Mouse (Mus musculus): ENCODE measurements around the gene 1700020D05Rik. TPM values are rescaled to one million over a fixed set of nuclear protein-coding genes. Genes with fewer than 3 reads are reported as not detected.
"Not testable (repeated sequence)": the region's sequence is repeated elsewhere in the genome, so short reads cannot be mapped to it uniquely, and the experiment has no call there.

The 1700020D05Rik gene
- polyA plus RNA-seq, 1 experiment from 2014 or later = not detected

- Histone ChIP-seq H3K4me2 (replicated peaks; ENCODE audit: low read depth, low read length) (no peak overlapping the region), H3K9me3 (ENCODE audit: control insufficient read depth, low read length) (no peaks in the 10 kb centered on the region), H3K4me3 (ENCODE audit: low read length) (no peak overlapping the region), H3K27ac (ENCODE audit: low read depth, low read length) (no peak overlapping the region), H3K36me3 (ENCODE audit: control insufficient read depth, insufficient read depth, low read length) (peaks cover 23% of the 10 kb centered on the region), H3K4me1 (ENCODE audit: control insufficient read depth, insufficient read depth, low read length) (no peaks in the 10 kb centered on the region), H3K9ac (ENCODE audit: low read depth, low read length) (no peak overlapping the region), H3K27me3 (ENCODE audit: control insufficient read depth, insufficient read depth, low read length) (no peaks in the 10 kb centered on the region)
- ATAC-seq (ENCODE audit: low FRiP score, low TSS enrichment) = no peak
- 86% methylated on average over 2 of the region's 2 CpGs for WGBS
Observed at GRCm38 (mm10) chr19:5500330-5500875, 3.2 kb downstream of the 1700020D05Rik start.

GRCm38 (mm10) chr19:5496052-5496370, 7.6 kb downstream of the 1700020D05Rik start:
- no peaks in the 10 kb centered on the region for H3K9me3 ChIP-seq (ENCODE audit: control insufficient read depth, low read length)
- no peak for ATAC-seq (ENCODE audit: low FRiP score, low TSS enrichment)
- 87% methylated on average over 16 of the region's 16 CpGs for WGBS
- H3K4me3 ChIP-seq (ENCODE audit: low read length) = no peak overlapping the region
- H3K9ac ChIP-seq (ENCODE audit: low read depth, low read length) = no peak overlapping the region
- no peak overlapping the region for H3K27ac ChIP-seq (ENCODE audit: low read depth, low read length)
- no peak overlapping the region for H3K4me2 ChIP-seq (replicated peaks; ENCODE audit: low read depth, low read length)
- peaks cover 53% of the 10 kb centered on the region for H3K36me3 ChIP-seq (ENCODE audit: control insufficient read depth, insufficient read depth, low read length)
- H3K27me3 ChIP-seq (ENCODE audit: control insufficient read depth, insufficient read depth, low read length) = no peaks in the 10 kb centered on the region
- peaks cover 12% of the 10 kb centered on the region; the same call in 1 of the 2 replicates for H3K4me1 ChIP-seq (ENCODE audit: control insufficient read depth, insufficient read depth, low read length)

GRCm38 (mm10) chr19:5495353-5496051, 8.1 kb downstream of the 1700020D05Rik start:
- H3K4me2 ChIP-seq (replicated peaks; ENCODE audit: low read depth, low read length) = no peak overlapping the region
- H3K9me3 ChIP-seq (ENCODE audit: control insufficient read depth, low read length) = no peaks in the 10 kb centered on the region
- no peak overlapping the region for H3K4me3 ChIP-seq (ENCODE audit: low read length)
- H3K27ac ChIP-seq (ENCODE audit: low read depth, low read length) = no peak overlapping the region
- peaks cover 53% of the 10 kb centered on the region for H3K36me3 ChIP-seq (ENCODE audit: control insufficient read depth, insufficient read depth, low read length)
- H3K9ac ChIP-seq (ENCODE audit: low read depth, low read length) = no peak overlapping the region
- WGBS = 85% methylated on average over 12 of the region's 12 CpGs
- H3K4me1 ChIP-seq (ENCODE audit: control insufficient read depth, insufficient read depth, low read length) = peaks cover 12% of the 10 kb centered on the region; the same call in 1 of the 2 replicates
- no peak for ATAC-seq (ENCODE audit: low FRiP score, low TSS enrichment)
- no peaks in the 10 kb centered on the region for H3K27me3 ChIP-seq (ENCODE audit: control insufficient read depth, insufficient read depth, low read length)

DNA sequence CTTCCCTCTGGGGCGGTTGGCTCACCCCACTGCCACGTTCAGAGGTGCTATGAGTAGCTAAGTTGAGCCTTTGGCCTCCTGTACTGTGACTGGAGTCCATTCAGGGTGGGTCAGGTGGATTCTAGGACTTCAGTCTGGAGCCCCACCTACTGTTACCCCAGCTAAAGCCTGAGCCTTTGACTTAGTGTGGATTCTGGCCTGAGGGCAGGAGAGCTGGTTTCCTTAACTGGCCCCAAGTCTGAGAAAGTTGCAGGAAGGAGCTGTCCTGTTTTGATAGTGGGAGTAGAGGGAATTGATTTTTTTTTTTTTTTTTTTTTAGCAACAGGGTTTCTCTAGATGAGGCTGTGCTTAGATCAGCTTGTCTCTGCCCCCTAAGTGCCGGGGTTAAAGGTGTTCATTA, 9.3 kb downstream of the 1700020D05Rik start:
- H3K36me3 ChIP-seq (ENCODE audit: control insufficient read depth, insufficient read depth, low read length) = peaks cover 53% of the 10 kb centered on the region
- no peaks in the 10 kb centered on the region for H3K27me3 ChIP-seq (ENCODE audit: control insufficient read depth, insufficient read depth, low read length)
- no peak for ATAC-seq (ENCODE audit: low FRiP score, low TSS enrichment)
- no peak overlapping the region for H3K27ac ChIP-seq (ENCODE audit: low read depth, low read length)
- no peak overlapping the region for H3K4me2 ChIP-seq (replicated peaks; ENCODE audit: low read depth, low read length)
- WGBS = 71% methylated on average over 3 of the region's 3 CpGs
- H3K4me3 ChIP-seq (ENCODE audit: low read length) = no peak overlapping the region
- no peak overlapping the region for H3K9ac ChIP-seq (ENCODE audit: low read depth, low read length)
- peaks cover 12% of the 10 kb centered on the region; the same call in 1 of the 2 replicates for H3K4me1 ChIP-seq (ENCODE audit: control insufficient read depth, insufficient read depth, low read length)
- H3K9me3 ChIP-seq (ENCODE audit: control insufficient read depth, low read length) = no peaks in the 10 kb centered on the region

- ATAC-seq (ENCODE audit: low FRiP score, low TSS enrichment); H3K4me2 ChIP-seq (replicated peaks; ENCODE audit: low read depth, low read length); H3K9me3 ChIP-seq (ENCODE audit: control insufficient read depth, low read length); H3K27me3 ChIP-seq (ENCODE audit: control insufficient read depth, insufficient read depth, low read length); H3K9ac ChIP-seq (ENCODE audit: low read depth, low read length); H3K27ac ChIP-seq (ENCODE audit: low read depth, low read length): not testable (repeated sequence)
- Histone ChIP-seq H3K4me1 (ENCODE audit: control insufficient read depth, insufficient read depth, low read length) (peaks cover 12% of the 10 kb centered on the region; the same call in 1 of the 2 replicates), H3K36me3 (ENCODE audit: control insufficient read depth, insufficient read depth, low read length) (peaks cover 53% of the 10 kb centered on the region), H3K4me3 (ENCODE audit: low read length) (peak overlapping the region; percentile 8; the same call in 1 of the 2 replicates)
- 47% methylated on average over 9 of the region's 9 CpGs for WGBS
Observed at GRCm38 (mm10) chr19:5493301-5493721, 10.3 kb downstream of the 1700020D05Rik start.

- Histone ChIP-seq H3K36me3 (ENCODE audit: control insufficient read depth, insufficient read depth, low read length) (peaks cover 52% of the 10 kb centered on the region), H3K4me2 (replicated peaks; ENCODE audit: low read depth, low read length) (no peak overlapping the region), H3K9me3 (ENCODE audit: control insufficient read depth, low read length) (no peaks in the 10 kb centered on the region), H3K4me3 (ENCODE audit: low read length) (no peak overlapping the region), H3K9ac (ENCODE audit: low read depth, low read length) (no peak overlapping the region), H3K27ac (ENCODE audit: low read depth, low read length) (no peak overlapping the region), H3K27me3 (ENCODE audit: control insufficient read depth, insufficient read depth, low read length) (no peaks in the 10 kb centered on the region), H3K4me1 (ENCODE audit: control insufficient read depth, insufficient read depth, low read length) (peaks cover 12% of the 10 kb centered on the region; the same call in 1 of the 2 replicates)
- 82% methylated on average over 4 of the region's 4 CpGs for WGBS
- no peak for ATAC-seq (ENCODE audit: low FRiP score, low TSS enrichment)
Observed at GRCm38 (mm10) chr19:5492641-5493040, 10.9 kb downstream of the 1700020D05Rik start.

DNA sequence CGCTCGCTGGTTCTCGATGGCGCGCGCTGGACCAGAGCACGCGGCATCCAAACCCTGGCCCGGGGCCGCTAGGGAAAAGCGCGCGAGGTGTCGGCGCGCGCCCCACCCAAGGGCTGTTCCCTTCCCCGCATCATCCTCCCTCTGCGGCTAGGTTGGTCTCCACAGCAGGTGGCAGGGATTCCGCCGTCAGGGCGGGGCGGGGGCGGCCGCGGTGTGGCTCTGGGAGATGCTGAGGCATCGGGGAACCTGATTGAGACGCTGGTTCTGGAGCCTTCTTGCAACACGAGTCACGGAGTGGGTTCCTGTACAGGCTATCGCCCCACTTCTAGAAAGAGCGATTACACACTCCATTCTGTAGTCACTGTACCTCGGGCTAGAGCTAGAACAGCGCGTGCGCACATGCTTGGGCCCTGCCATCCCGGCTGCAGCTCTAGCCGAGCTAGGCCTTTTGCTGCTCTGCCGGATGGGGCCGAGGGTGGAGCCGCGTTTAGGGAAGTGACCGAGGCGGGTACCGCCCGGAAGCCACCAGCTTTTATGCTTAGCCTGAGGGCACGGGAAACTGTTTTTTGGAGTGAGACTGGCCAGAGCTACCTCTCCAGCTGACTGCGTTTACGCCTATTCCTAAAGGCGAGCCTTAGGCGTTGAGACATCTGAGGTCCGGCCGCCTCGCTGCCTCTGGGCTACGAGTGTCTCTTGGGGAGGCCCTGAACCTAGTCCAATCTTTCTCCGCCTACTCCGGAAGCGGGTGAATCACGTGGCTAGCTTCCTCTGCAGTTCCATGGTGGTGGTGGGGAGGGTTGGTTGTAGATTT, 12.5 kb downstream of the 1700020D05Rik start:
- peak; percentile 7 for ATAC-seq (ENCODE audit: low FRiP score, low TSS enrichment)
- Histone ChIP-seq H3K27ac (ENCODE audit: low read depth, low read length) (peak overlapping the region; percentile 98), H3K9ac (ENCODE audit: low read depth, low read length) (peak overlapping the region; percentile 96), H3K4me1 (ENCODE audit: control insufficient read depth, insufficient read depth, low read length) (peaks cover 21% of the 10 kb centered on the region; the same call in 1 of the 2 replicates), H3K4me2 (replicated peaks; ENCODE audit: low read depth, low read length) (peak overlapping the region; percentile 61), H3K36me3 (ENCODE audit: control insufficient read depth, insufficient read depth, low read length) (peaks cover 37% of the 10 kb centered on the region), H3K4me3 (ENCODE audit: low read length) (peak overlapping the region; percentile 97), H3K27me3 (ENCODE audit: control insufficient read depth, insufficient read depth, low read length) (no peaks in the 10 kb centered on the region), H3K9me3 (ENCODE audit: control insufficient read depth, low read length) (no peaks in the 10 kb centered on the region)
- WGBS = under 1% methylated on average over 59 of the region's 59 CpGs

DNA sequence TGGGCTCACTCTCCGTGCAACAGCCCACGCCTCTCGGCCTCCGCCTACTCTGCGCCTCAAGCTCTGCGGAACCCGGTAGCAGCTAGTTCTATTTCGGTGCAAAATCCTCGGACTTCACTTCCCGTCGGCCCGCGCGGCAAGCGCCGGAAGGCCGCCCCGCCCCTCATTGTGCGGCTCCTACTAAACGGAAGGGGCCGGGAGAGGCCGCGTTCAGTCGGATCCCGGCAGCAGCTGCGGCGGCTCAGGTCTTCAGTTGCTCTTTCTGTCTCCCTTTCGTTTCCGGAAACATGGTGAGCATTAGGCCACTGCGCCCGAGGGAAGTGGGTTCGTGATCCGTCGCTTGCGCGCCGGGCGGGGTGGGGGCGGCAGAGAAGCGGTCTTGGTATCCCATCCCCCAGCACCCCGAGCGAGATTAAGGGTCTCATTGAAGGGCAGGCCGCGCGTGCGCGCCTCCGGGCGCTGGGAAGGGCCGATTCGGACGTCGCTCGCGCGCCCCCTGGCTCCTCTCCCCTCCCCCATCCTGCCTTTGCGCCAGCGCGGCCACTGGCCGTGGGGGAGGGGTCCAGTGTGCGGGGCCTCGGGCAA, 13.2 kb downstream of the 1700020D05Rik start, which contains the start of gene Cfl1:
TSS of gene Cfl1 (plus strand) at position 143 of the 585 bp plus-strand sequence.
- H3K27ac ChIP-seq (ENCODE audit: low read depth, low read length) = peak within 1 kb of the TSS; percentile 98
- H3K4me2 ChIP-seq (replicated peaks; ENCODE audit: low read depth, low read length) = peak within 1 kb of the TSS; percentile 81
- peaks cover 21% of the 10 kb centered on the region; the same call in 1 of the 2 replicates for H3K4me1 ChIP-seq (ENCODE audit: control insufficient read depth, insufficient read depth, low read length)
- WGBS = under 1% methylated on average over 60 of the region's 62 CpGs
- peak; percentile 60 for ATAC-seq (ENCODE audit: low FRiP score, low TSS enrichment)
- H3K9me3 ChIP-seq (ENCODE audit: control insufficient read depth, low read length) = no peaks in the 10 kb centered on the region
- H3K27me3 ChIP-seq (ENCODE audit: control insufficient read depth, insufficient read depth, low read length) = no peaks in the 10 kb centered on the region
- H3K36me3 ChIP-seq (ENCODE audit: control insufficient read depth, insufficient read depth, low read length) = peaks cover 37% of the 10 kb centered on the region
- H3K9ac ChIP-seq (ENCODE audit: low read depth, low read length) = peak within 1 kb of the TSS; percentile 96
- H3K4me3 ChIP-seq (ENCODE audit: low read length) = peak within 1 kb of the TSS; percentile 97
